ENCODE assay signal across 9 mouse cellular contexts in genomic region chrX:47891907-47892430, GRCm38 (mm10). TPM values are rescaled to one million over a fixed set of nuclear protein-coding genes. Genes with fewer than 3 reads are reported as not detected.
DNase-seq lines count a peak whose midpoint lies in the region; ATAC-seq and TF ChIP-seq lines count a peak whose summit lies in the region.
"Had no signal": no experiment of that assay in that cellular context is flagged by ENCODE, and none has a peak within 500 bp of the region (broad histone marks: within the 10 kb centered on the region; RNA-seq: fewer than 3 reads in every experiment).

No protein-coding gene starts in this region.

- no peaks in the 10 kb centered on the region for H3K27me3 ChIP-seq in limb, embryonic 13.5 days
- no peaks in the 10 kb centered on the region for H3K27me3 ChIP-seq in neural tube, embryonic 14.5 days (ENCODE audit: control insufficient read depth, insufficient read depth, low read length)

- 0 out of 2 replicates have a peak, but pooled peaks have one; percentile 36 for ATAC-seq in common myeloid progenitor, adult 5-6 weeks (replicated peaks; ENCODE audit: low read depth, poor library complexity, severe bottlenecking)
- peak; percentile 86 for ATAC-seq in limb, embryonic 13.5 days (ENCODE audit: low FRiP score, low read depth)
- peak; percentile 89 for ATAC-seq in neural tube, embryonic 14.5 days (ENCODE audit: low read depth)
- ATAC-seq in megakaryocyte-erythroid progenitor cell, adult 5-6 weeks (replicated peaks; ENCODE audit: low FRiP score, low TSS enrichment, poor library complexity, severe bottlenecking): no peak

- H3K27ac ChIP-seq in ES-E14 (ENCODE audit: insufficient read depth, low read depth, low read length, poor library complexity, severe bottlenecking): 0 out of 2 replicates have a peak overlapping the region, but pooled peaks have one; percentile 47
- peak overlapping the region; percentile 85 for H3K27ac ChIP-seq in limb, embryonic 13.5 days
- peak overlapping the region; percentile 78 for H3K27ac ChIP-seq in neural tube, embryonic 14.5 days (ENCODE audit: low read depth, low read length)

- no peaks in the 10 kb centered on the region for H3K9me3 ChIP-seq in ES-E14 (ENCODE audit: control insufficient read depth, insufficient read depth, low read depth, low read length)
- H3K9me3 ChIP-seq in limb, embryonic 13.5 days: no peaks in the 10 kb centered on the region
- no peaks in the 10 kb centered on the region for H3K9me3 ChIP-seq in neural tube, embryonic 14.5 days (ENCODE audit: control insufficient read depth, low read length)
- H3K9me3 ChIP-seq: G1E had no signal

- in situ Hi-C loops in ES-E14 (cut with MboI; ENCODE audit: low sequenced_read_pairs in 2 of 2, unreplicated experiment in 2 of 2): no loop called here

- peak overlapping the region; percentile 76 to 92 for H3K4me3 ChIP-seq in ES-E14 (ENCODE audit: insufficient read depth in 1 of 2, low read depth in 1 of 2, low read length in 2 of 2, poor library complexity in 1 of 2, severe bottlenecking in 1 of 2)
- peak overlapping the region; percentile 59 for H3K4me3 ChIP-seq in limb, embryonic 13.5 days
- H3K4me3 ChIP-seq in neural tube, embryonic 14.5 days (ENCODE audit: low read depth, low read length): peak overlapping the region; percentile 52

- peak; percentile 82 for DNase-seq in heart, adult 11 months
- DNase-seq in heart, adult 9 months (ENCODE audit: low spot score in 2 of 2): no peak
- no peak for DNase-seq in ES-E14 (ENCODE audit: low read depth, low spot score)
- peak; percentile 3 to 7 for DNase-seq in heart, postnatal 14 days

- no peaks in the 10 kb centered on the region for H3K36me3 ChIP-seq in ES-E14 (ENCODE audit: control insufficient read depth, insufficient read depth, low read length, poor library complexity, severe bottlenecking)
- no peaks in the 10 kb centered on the region for H3K36me3 ChIP-seq in limb, embryonic 13.5 days
- no peaks in the 10 kb centered on the region for H3K36me3 ChIP-seq in neural tube, embryonic 14.5 days (ENCODE audit: control insufficient read depth, insufficient read depth, low read length)
- H3K36me3 ChIP-seq: G1E had no signal

- no peaks in the 10 kb centered on the region for H3K4me1 ChIP-seq in ES-E14 (ENCODE audit: control insufficient read depth in 2 of 2, insufficient read depth in 2 of 2, low read length in 2 of 2, poor library complexity in 1 of 2)
- 0 out of 2 replicates have a peak, but pooled peaks cover 2% of the 10 kb centered on the region for H3K4me1 ChIP-seq in limb, embryonic 13.5 days
- no peaks in the 10 kb centered on the region for H3K4me1 ChIP-seq in neural tube, embryonic 14.5 days (ENCODE audit: control insufficient read depth, insufficient read depth, low read length)

- intact Hi-C loops in heart, postnatal 14 days (cut with DNase I): no loop called here

- peak overlapping the region; percentile 80 for H3K9ac ChIP-seq in ES-E14 (ENCODE audit: insufficient read depth, low read depth, low read length, poor library complexity, severe bottlenecking)
- H3K9ac ChIP-seq in limb, embryonic 13.5 days: peak overlapping the region; percentile 72
- peak overlapping the region; percentile 49 for H3K9ac ChIP-seq in neural tube, embryonic 14.5 days (replicated peaks; ENCODE audit: low read depth, low read length)

- peak overlapping the region; percentile 64 for H3K4me2 ChIP-seq in limb, embryonic 13.5 days (replicated peaks)
- H3K4me2 ChIP-seq in neural tube, embryonic 14.5 days (ENCODE audit: low read depth, low read length): peak overlapping the region; percentile 40

- WGBS in limb, embryonic 13.5 days: 25% methylated on average over 10 of the region's 36 CpGs
- 25% methylated on average over 16 of the region's 36 CpGs for WGBS in neural tube, embryonic 14.5 days

TF ChIP-seq in ES-E14, 5 proteins besides CTCF, POLR2A, EP300 and RAD21:
- TF ChIP-seq CHD2 (IDR thresholded peaks at IDR 0.05; ENCODE audit: low read depth, low read length): no peak
- no peak for TF ChIP-seq MAFK (IDR thresholded peaks at IDR 0.05; ENCODE audit: insufficient read depth, low read depth, low read length)
- no peak for TF ChIP-seq ZNF384 (IDR thresholded peaks at IDR 0.05; ENCODE audit: low read depth, low read length)

RNA-seq across cellular contexts. Expression of gene Smarca1, which starts 0.8 kb away (rescaled TPM):
- total RNA-seq in ES-E14 (2012; rRNA removed): 4.8 and 6.8 TPM in 2 replicates
- not detected in 2 replicates for total RNA-seq in common myeloid progenitor, adult 5-6 weeks (2017)
- total RNA-seq in heart, postnatal 14 days (2021): 1 to 10 TPM; 2.0 to 2.6 TPM
- 49.7 and 52.1 TPM in 2 replicates for polyA plus RNA-seq in limb, embryonic 13.5 days (2015; fragmentation: Nextera tagmentation; extraction: Ambion mirVana)
- 41.5 and 44.6 TPM in 2 replicates for polyA plus RNA-seq in neural tube, embryonic 14.5 days (2014; fragmentation: Nextera tagmentation; extraction: Ambion mirVana)
- not detected in 2 replicates for total RNA-seq in megakaryocyte-erythroid progenitor cell, adult 5-6 weeks (2014; fragmentation: Nextera tagmentation)
- not detected in 2 replicates for total RNA-seq in megakaryocyte-erythroid progenitor cell, adult 5-6 weeks (2017)
- total RNA-seq: G1E had no signal
- polyA plus RNA-seq: G1E had no signal

RNA-seq across cellular contexts. Expression of gene Ocrl, which starts 20.2 kb away (rescaled TPM):
- total RNA-seq in ES-E14 (2012; rRNA removed): 5.3 and 7.8 TPM in 2 replicates
- 34.7 and 38.7 TPM in 2 replicates for total RNA-seq in common myeloid progenitor, adult 5-6 weeks (2017)
- 10 to 100 TPM; 13.4 to 15.5 TPM for total RNA-seq in heart, postnatal 14 days (2021)
- 26.1 and 26.6 TPM in 2 replicates for polyA plus RNA-seq in limb, embryonic 13.5 days (2015; fragmentation: Nextera tagmentation; extraction: Ambion mirVana)
- polyA plus RNA-seq in neural tube, embryonic 14.5 days (2014; fragmentation: Nextera tagmentation; extraction: Ambion mirVana): 39.0 and 41.6 TPM in 2 replicates
- total RNA-seq in megakaryocyte-erythroid progenitor cell, adult 5-6 weeks (2014; fragmentation: Nextera tagmentation): 53.0 and 75.1 TPM in 2 replicates
- total RNA-seq in megakaryocyte-erythroid progenitor cell, adult 5-6 weeks (2017): 15.6 and 29.5 TPM in 2 replicates
- total RNA-seq: G1E had no signal
- polyA plus RNA-seq: G1E had no signal

Comparison
In these comparisons a context has a peak if more than half of its experiments do, and no peak if none do; other contexts are left out.
1. DNase-seq: peak in heart, adult 11 months (single experiment) and heart, postnatal 14 days (2 of 2); none in heart, adult 9 months (0 of 2) and ES-E14 (single experiment).
2. Peak in every context shown above with its lines, with median percentiles within 50 percentile points of each other: H3K27ac ChIP-seq, H3K4me3 ChIP-seq and H3K9ac ChIP-seq.